Mouse (Mus musculus): ENCODE measurements around the gene Zfp46. TPM values are rescaled to one million over a fixed set of nuclear protein-coding genes. Genes with fewer than 3 reads are reported as not detected.

The Zfp46 gene
- polyA plus RNA-seq, 1 experiment from 2014 or later, result 34.4 TPM

- Histone ChIP-seq H3K9me3 (ENCODE audit: control insufficient read depth, low read length) (no peaks in the 10 kb centered on the region), H3K36me3 (ENCODE audit: control insufficient read depth, insufficient read depth, low read length) (no peaks in the 10 kb centered on the region), H3K27me3 (ENCODE audit: control insufficient read depth, insufficient read depth, low read length) (no peaks in the 10 kb centered on the region), H3K4me1 (ENCODE audit: control insufficient read depth, insufficient read depth, low read length) (peaks cover 17% of the 10 kb centered on the region), H3K4me3 (ENCODE audit: low read depth, low read length) (no peak overlapping the region), H3K27ac (ENCODE audit: low read depth, low read length) (no peak overlapping the region), H3K4me2 (ENCODE audit: low read depth) (no peak overlapping the region), H3K9ac (ENCODE audit: low read length) (no peak overlapping the region)
- ATAC-seq (ENCODE audit: insufficient read depth, low FRiP score, low TSS enrichment), result no peak
- DNase-seq (ENCODE audit: low spot score), result no peak
- 49% methylated on average over 9 of the region's 9 CpGs for WGBS
These were observed 2.9 kb upstream of the Zfp46 start for GRCm38 (mm10) chr4:136281611-136282010.

GRCm38 (mm10) chr4:136282621-136283480, 1.6 kb upstream of the Zfp46 start:
- Histone ChIP-seq H3K4me2 (ENCODE audit: low read depth) (no peak overlapping the region), H3K9me3 (ENCODE audit: control insufficient read depth, low read length) (no peaks in the 10 kb centered on the region), H3K9ac (ENCODE audit: low read length) (peak overlapping the region; percentile 45), H3K4me1 (ENCODE audit: control insufficient read depth, insufficient read depth, low read length) (peaks cover 22% of the 10 kb centered on the region), H3K27ac (ENCODE audit: low read depth, low read length) (peak overlapping the region; percentile 75), H3K36me3 (ENCODE audit: control insufficient read depth, insufficient read depth, low read length) (no peaks in the 10 kb centered on the region), H3K4me3 (ENCODE audit: low read depth, low read length) (no peak overlapping the region), H3K27me3 (ENCODE audit: control insufficient read depth, insufficient read depth, low read length) (no peaks in the 10 kb centered on the region)
- DNase-seq (ENCODE audit: low spot score) (peak; percentile 34), ATAC-seq (ENCODE audit: insufficient read depth, low FRiP score, low TSS enrichment) (no peak)
- WGBS, result 30% methylated on average over 10 of the region's 10 CpGs

- Histone ChIP-seq H3K4me1 (ENCODE audit: control insufficient read depth, insufficient read depth, low read length) (peaks cover 22% of the 10 kb centered on the region), H3K9ac (ENCODE audit: low read length) (no peak overlapping the region), H3K27ac (ENCODE audit: low read depth, low read length) (no peak overlapping the region), H3K27me3 (ENCODE audit: control insufficient read depth, insufficient read depth, low read length) (peaks cover under 1% of the 10 kb centered on the region; the same call in 1 of the 2 replicates), H3K9me3 (ENCODE audit: control insufficient read depth, low read length) (no peaks in the 10 kb centered on the region), H3K36me3 (ENCODE audit: control insufficient read depth, insufficient read depth, low read length) (peaks cover 4% of the 10 kb centered on the region; the same call in 1 of the 2 replicates), H3K4me3 (ENCODE audit: low read depth, low read length) (no peak overlapping the region), H3K4me2 (ENCODE audit: low read depth) (no peak overlapping the region)
- 39% methylated on average over 2 of the region's 2 CpGs for WGBS
- ATAC-seq (ENCODE audit: insufficient read depth, low FRiP score, low TSS enrichment) (no peak), DNase-seq (ENCODE audit: low spot score) (no peak)
These were observed 700 bp upstream of the Zfp46 start for GRCm38 (mm10) chr4:136283783-136284182.

GRCm38 (mm10) chr4:136284891-136285290, 408 bp downstream of the Zfp46 start:
- Histone ChIP-seq H3K36me3 (ENCODE audit: control insufficient read depth, insufficient read depth, low read length) (peaks cover 5% of the 10 kb centered on the region; the same call in 1 of the 2 replicates), H3K9ac (ENCODE audit: low read length) (peak overlapping the region; percentile 76), H3K4me2 (ENCODE audit: low read depth) (peak overlapping the region; percentile 54), H3K4me3 (ENCODE audit: low read depth, low read length) (peak overlapping the region; percentile 65), H3K27ac (ENCODE audit: low read depth, low read length) (peak overlapping the region; percentile 63), H3K9me3 (ENCODE audit: control insufficient read depth, low read length) (no peaks in the 10 kb centered on the region), H3K4me1 (ENCODE audit: control insufficient read depth, insufficient read depth, low read length) (peaks cover 22% of the 10 kb centered on the region), H3K27me3 (ENCODE audit: control insufficient read depth, insufficient read depth, low read length) (peaks cover 10% of the 10 kb centered on the region; the same call in 1 of the 2 replicates)
- 52% methylated on average over 6 of the region's 6 CpGs for WGBS
- DNase-seq (ENCODE audit: low spot score), result no peak
- ATAC-seq (ENCODE audit: insufficient read depth, low FRiP score, low TSS enrichment), result 0 out of 2 replicates have a peak, but pooled peaks have one; percentile 4

- Histone ChIP-seq H3K4me1 (ENCODE audit: control insufficient read depth, insufficient read depth, low read length) (peaks cover 22% of the 10 kb centered on the region), H3K9me3 (ENCODE audit: control insufficient read depth, low read length) (no peaks in the 10 kb centered on the region), H3K27me3 (ENCODE audit: control insufficient read depth, insufficient read depth, low read length) (peaks cover 15% of the 10 kb centered on the region; the same call in 1 of the 2 replicates), H3K27ac (ENCODE audit: low read depth, low read length) (peak overlapping the region; percentile 85), H3K4me3 (ENCODE audit: low read depth, low read length) (peak overlapping the region; percentile 65), H3K36me3 (ENCODE audit: control insufficient read depth, insufficient read depth, low read length) (peaks cover 9% of the 10 kb centered on the region), H3K4me2 (ENCODE audit: low read depth) (peak overlapping the region; percentile 54), H3K9ac (ENCODE audit: low read length) (peak overlapping the region; percentile 76)
- DNase-seq (ENCODE audit: low spot score), result peak; percentile 92
- WGBS, result 0% methylated on average over 25 of the region's 25 CpGs
- ATAC-seq (ENCODE audit: insufficient read depth, low FRiP score, low TSS enrichment), result peak; percentile 94
These were observed 896 bp downstream of the Zfp46 start for GRCm38 (mm10) chr4:136285348-136285810.

GRCm38 (mm10) chr4:136285811-136286371, 1.4 kb downstream of the Zfp46 start:
- H3K36me3 ChIP-seq (ENCODE audit: control insufficient read depth, insufficient read depth, low read length), result peaks cover 14% of the 10 kb centered on the region
- H3K27ac ChIP-seq (ENCODE audit: low read depth, low read length), result peak overlapping the region; percentile 85
- H3K4me2 ChIP-seq (ENCODE audit: low read depth), result peak overlapping the region; percentile 54
- H3K9ac ChIP-seq (ENCODE audit: low read length), result peak overlapping the region; percentile 76
- ATAC-seq (ENCODE audit: insufficient read depth, low FRiP score, low TSS enrichment) (peak; percentile 78), DNase-seq (ENCODE audit: low spot score) (peak; percentile 96)
- no peaks in the 10 kb centered on the region for H3K9me3 ChIP-seq (ENCODE audit: control insufficient read depth, low read length)
- H3K4me3 ChIP-seq (ENCODE audit: low read depth, low read length), result peak overlapping the region; percentile 65
- H3K27me3 ChIP-seq (ENCODE audit: control insufficient read depth, insufficient read depth, low read length), result peaks cover 17% of the 10 kb centered on the region
- peaks cover 22% of the 10 kb centered on the region for H3K4me1 ChIP-seq (ENCODE audit: control insufficient read depth, insufficient read depth, low read length)
- WGBS, result under 1% methylated on average over 29 of the region's 29 CpGs

- Histone ChIP-seq H3K27me3 (ENCODE audit: control insufficient read depth, insufficient read depth, low read length) (peaks cover 17% of the 10 kb centered on the region), H3K9me3 (ENCODE audit: control insufficient read depth, low read length) (no peaks in the 10 kb centered on the region), H3K36me3 (ENCODE audit: control insufficient read depth, insufficient read depth, low read length) (peaks cover 14% of the 10 kb centered on the region), H3K9ac (ENCODE audit: low read length) (0 out of 2 replicates have a peak overlapping the region, but pooled peaks have one; percentile 14), H3K4me1 (ENCODE audit: control insufficient read depth, insufficient read depth, low read length) (peaks cover 6% of the 10 kb centered on the region), H3K27ac (ENCODE audit: low read depth, low read length) (no peak overlapping the region), H3K4me3 (ENCODE audit: low read depth, low read length) (no peak overlapping the region), H3K4me2 (ENCODE audit: low read depth) (no peak overlapping the region)
- ATAC-seq (ENCODE audit: insufficient read depth, low FRiP score, low TSS enrichment), result no peak
- DNase-seq (ENCODE audit: low spot score), result peak; percentile 36
- WGBS, result 26% methylated on average over 66 of the region's 66 CpGs
These were observed 5.7 kb downstream of the Zfp46 start for GRCm38 (mm10) chr4:136289918-136290780.

Measured in neural tube, embryonic 11.5 days (tissue).